In genomic region chr12:72081961-72082360, GRCm38 (mm10) we compare ENCODE assay signal across 9 mouse cellular contexts. TPM values are rescaled to one million over a fixed set of nuclear protein-coding genes. Genes with fewer than 3 reads are reported as not detected.
DNase-seq lines count a peak whose midpoint lies in the region; ATAC-seq and TF ChIP-seq lines count a peak whose summit lies in the region.
"Had no signal": no experiment of that assay in that cellular context is flagged by ENCODE, and none has a peak within 500 bp of the region (broad histone marks: within the 10 kb centered on the region; RNA-seq: fewer than 3 reads in every experiment).

No protein-coding gene starts in this region.

- no peaks in the 10 kb centered on the region for H3K27me3 ChIP-seq in kidney, embryonic 16.5 days (ENCODE audit: insufficient read depth, low read length)
- H3K27me3 ChIP-seq in embryonic facial prominence, embryonic 14.5 days (replicated peaks; ENCODE audit: control insufficient read depth, insufficient read depth, low read length): no peaks in the 10 kb centered on the region
- no peaks in the 10 kb centered on the region for H3K27me3 ChIP-seq in intestine, embryonic 16.5 days (replicated peaks; ENCODE audit: control insufficient read depth, insufficient read depth, low read length)
- H3K27me3 ChIP-seq in midbrain, postnatal 0 days (ENCODE audit: insufficient read depth, low read length): no peaks in the 10 kb centered on the region
- H3K27me3 ChIP-seq: forebrain, embryonic 12.5 days; neural tube, embryonic 12.5 days had no signal

- H3K4me2 ChIP-seq in kidney, embryonic 16.5 days (replicated peaks; ENCODE audit: low read depth, low read length): peak overlapping the region; percentile 53
- peak overlapping the region; percentile 47; the same call in 1 of the 2 replicates for H3K4me2 ChIP-seq in embryonic facial prominence, embryonic 14.5 days (ENCODE audit: low read depth, low read length)
- peak overlapping the region; percentile 48 for H3K4me2 ChIP-seq in intestine, embryonic 16.5 days (ENCODE audit: low read depth, low read length)
- H3K4me2 ChIP-seq in midbrain, postnatal 0 days (ENCODE audit: low read depth, low read length, poor library complexity, severe bottlenecking): peak overlapping the region; percentile 38; the same call in 1 of the 2 replicates

- DNase-seq in kidney, adult 8-10 months: no peak
- no peak for DNase-seq in embryonic facial prominence, embryonic 14.5 days (ENCODE audit: low spot score)
- no peak for DNase-seq in midbrain, postnatal 0 days (ENCODE audit: low spot score)
- no peak for DNase-seq in spleen, adult 18-20 months
- DNase-seq in gastrocnemius, adult 18-20 months (ENCODE audit: low spot score): no peak

- H3K36me3 ChIP-seq in kidney, embryonic 16.5 days (ENCODE audit: insufficient read depth, low read length): no peaks in the 10 kb centered on the region
- H3K36me3 ChIP-seq in embryonic facial prominence, embryonic 14.5 days (ENCODE audit: control insufficient read depth, insufficient read depth, low read length): no peaks in the 10 kb centered on the region
- no peaks in the 10 kb centered on the region for H3K36me3 ChIP-seq in intestine, embryonic 16.5 days (ENCODE audit: control insufficient read depth, insufficient read depth, low read length)
- H3K36me3 ChIP-seq in midbrain, postnatal 0 days (ENCODE audit: insufficient read depth, low read length): peaks cover 2% of the 10 kb centered on the region; the same call in 1 of the 2 replicates
- H3K36me3 ChIP-seq: forebrain, embryonic 12.5 days; neural tube, embryonic 12.5 days had no signal

- H3K4me3 ChIP-seq in kidney, embryonic 16.5 days (ENCODE audit: low read length): peak overlapping the region; percentile 25
- H3K4me3 ChIP-seq in embryonic facial prominence, embryonic 14.5 days (ENCODE audit: low read depth, low read length): no peak overlapping the region
- no peak overlapping the region; the same call in 1 of the 2 replicates for H3K4me3 ChIP-seq in intestine, embryonic 16.5 days (ENCODE audit: low read length)
- H3K4me3 ChIP-seq in midbrain, postnatal 0 days (ENCODE audit: low read depth, low read length): no peak overlapping the region
- H3K4me3 ChIP-seq: forebrain, embryonic 12.5 days; neural tube, embryonic 12.5 days had no signal

- no peak overlapping the region; the same call in 1 of the 2 replicates for H3K9ac ChIP-seq in kidney, embryonic 16.5 days (replicated peaks; ENCODE audit: low read length)
- H3K9ac ChIP-seq in embryonic facial prominence, embryonic 14.5 days (ENCODE audit: low read depth, low read length): 0 out of 2 replicates have a peak overlapping the region, but pooled peaks have one; percentile 46
- H3K9ac ChIP-seq in intestine, embryonic 16.5 days (ENCODE audit: low read depth, low read length): peak overlapping the region; percentile 53; the same call in 1 of the 2 replicates
- no peak overlapping the region for H3K9ac ChIP-seq in midbrain, postnatal 0 days (replicated peaks; ENCODE audit: low read length, poor library complexity, severe bottlenecking)
- H3K9ac ChIP-seq: neural tube, embryonic 12.5 days had no signal

- no peak overlapping the region for H3K27ac ChIP-seq in kidney, embryonic 16.5 days (ENCODE audit: low read length)
- H3K27ac ChIP-seq in embryonic facial prominence, embryonic 14.5 days (replicated peaks; ENCODE audit: low read depth, low read length): no peak overlapping the region
- H3K27ac ChIP-seq in intestine, embryonic 16.5 days (ENCODE audit: low read length): no peak overlapping the region
- H3K27ac ChIP-seq in midbrain, postnatal 0 days (ENCODE audit: low read depth, low read length): no peak overlapping the region
- H3K27ac ChIP-seq: forebrain, embryonic 12.5 days; neural tube, embryonic 12.5 days had no signal

- no peak for TF ChIP-seq CTCF in midbrain, postnatal 0 days (IDR thresholded peaks at IDR 0.05)

- peaks cover 24% of the 10 kb centered on the region for H3K4me1 ChIP-seq in kidney, embryonic 16.5 days (ENCODE audit: insufficient read depth, low read length)
- H3K4me1 ChIP-seq in embryonic facial prominence, embryonic 14.5 days (ENCODE audit: control insufficient read depth, insufficient read depth, low read length): peaks cover 13% of the 10 kb centered on the region; the same call in 1 of the 2 replicates
- H3K4me1 ChIP-seq in intestine, embryonic 16.5 days (ENCODE audit: control insufficient read depth, insufficient read depth, low read length): peaks cover 8% of the 10 kb centered on the region; the same call in 1 of the 2 replicates
- H3K4me1 ChIP-seq in midbrain, postnatal 0 days (ENCODE audit: insufficient read depth, low read length): no peaks in the 10 kb centered on the region

- ATAC-seq in kidney, embryonic 16.5 days (ENCODE audit: low FRiP score, low TSS enrichment): no peak
- ATAC-seq in embryonic facial prominence, embryonic 14.5 days (ENCODE audit: low read depth): no peak
- ATAC-seq in intestine, embryonic 16.5 days: no peak
- no peak for ATAC-seq in midbrain, postnatal 0 days (ENCODE audit: low FRiP score)

- 73% methylated on average over 3 of the region's 3 CpGs for WGBS in kidney, embryonic 16.5 days
- 77% methylated on average over 3 of the region's 3 CpGs for WGBS in embryonic facial prominence, embryonic 14.5 days
- 79% methylated on average over 3 of the region's 3 CpGs for whole genome bisulfite sequencing in intestine, embryonic 16.5 days
- WGBS in midbrain, postnatal 0 days: 81% methylated on average over 3 of the region's 3 CpGs

- H3K9me3 ChIP-seq in kidney, embryonic 16.5 days (ENCODE audit: low read length): no peaks in the 10 kb centered on the region
- no peaks in the 10 kb centered on the region for H3K9me3 ChIP-seq in embryonic facial prominence, embryonic 14.5 days (ENCODE audit: control insufficient read depth, low read length)
- H3K9me3 ChIP-seq in intestine, embryonic 16.5 days (ENCODE audit: control insufficient read depth, low read length): no peaks in the 10 kb centered on the region
- H3K9me3 ChIP-seq in midbrain, postnatal 0 days (ENCODE audit: low read length): no peaks in the 10 kb centered on the region
- H3K9me3 ChIP-seq: forebrain, embryonic 12.5 days; neural tube, embryonic 12.5 days had no signal

RNA-seq across cellular contexts. Expression of gene L3hypdh, which starts 3.3 kb away (rescaled TPM):
- 30.1 and 31.2 TPM in 2 replicates for polyA plus RNA-seq in kidney, embryonic 16.5 days (2015; fragmentation: Nextera tagmentation; extraction: Ambion mirVana)
- 18.6 and 21.5 TPM in 2 replicates for polyA plus RNA-seq in embryonic facial prominence, embryonic 14.5 days (2014; fragmentation: Nextera tagmentation; extraction: Ambion mirVana)
- 13.6 and 15.7 TPM in 2 replicates for polyA plus RNA-seq in intestine, embryonic 16.5 days (2015; fragmentation: Nextera tagmentation; extraction: Ambion mirVana)
- 6.9 and 9.0 TPM in 2 replicates for total RNA-seq in midbrain, postnatal 0 days (2014; rRNA removed)
- polyA plus RNA-seq in midbrain, postnatal 0 days (2015; fragmentation: Nextera tagmentation; extraction: Ambion mirVana): 13.0 and 13.2 TPM in 2 replicates
- total RNA-seq in gastrocnemius, adult 18-20 months (2021): under 1 TPM; 0.76 to 0.80 TPM

RNA-seq across cellular contexts. Expression of gene Jkamp, which starts 3.4 kb away (rescaled TPM):
- polyA plus RNA-seq in kidney, embryonic 16.5 days (2015; fragmentation: Nextera tagmentation; extraction: Ambion mirVana): 88.3 and 91.5 TPM in 2 replicates
- polyA plus RNA-seq in embryonic facial prominence, embryonic 14.5 days (2014; fragmentation: Nextera tagmentation; extraction: Ambion mirVana): 49.3 and 56.4 TPM in 2 replicates
- 49.5 and 59.6 TPM in 2 replicates for polyA plus RNA-seq in intestine, embryonic 16.5 days (2015; fragmentation: Nextera tagmentation; extraction: Ambion mirVana)
- total RNA-seq in midbrain, postnatal 0 days (2014; rRNA removed): 89.7 and 93.3 TPM in 2 replicates
- 109 and 115 TPM in 2 replicates for polyA plus RNA-seq in midbrain, postnatal 0 days (2015; fragmentation: Nextera tagmentation; extraction: Ambion mirVana)
- total RNA-seq in gastrocnemius, adult 18-20 months (2021): 10 to 100 TPM; 10.4 to 13.7 TPM

RNA-seq across cellular contexts. Expression of gene Gpr135, which starts 11.0 kb away (rescaled TPM):
- 0.69 and 0.72 TPM in 2 replicates for polyA plus RNA-seq in kidney, embryonic 16.5 days (2015; fragmentation: Nextera tagmentation; extraction: Ambion mirVana)
- 1.0 and 1.5 TPM in 2 replicates for polyA plus RNA-seq in embryonic facial prominence, embryonic 14.5 days (2014; fragmentation: Nextera tagmentation; extraction: Ambion mirVana)
- 0.36 and 0.38 TPM in 2 replicates for polyA plus RNA-seq in intestine, embryonic 16.5 days (2015; fragmentation: Nextera tagmentation; extraction: Ambion mirVana)
- total RNA-seq in midbrain, postnatal 0 days (2014; rRNA removed): 23.4 and 23.5 TPM in 2 replicates
- 11.3 and 12.8 TPM in 2 replicates for polyA plus RNA-seq in midbrain, postnatal 0 days (2015; fragmentation: Nextera tagmentation; extraction: Ambion mirVana)
- under 1 TPM in 1 of 2 experiments, not detected in 1; 0.17 TPM for total RNA-seq in gastrocnemius, adult 18-20 months (2021)

Comparison
In these comparisons a context has a peak if more than half of its experiments do, and no peak if none do; other contexts are left out.
1. H3K9ac ChIP-seq: peak in embryonic facial prominence, embryonic 14.5 days (single experiment) and intestine, embryonic 16.5 days (single experiment); none in kidney, embryonic 16.5 days (single experiment) and midbrain, postnatal 0 days (single experiment).
2. Peak in every context shown above with its lines, with median percentiles within 50 percentile points of each other: H3K4me2 ChIP-seq.